Mouse (Mus musculus): ENCODE measurements at regions not wholly inside any gene's neighbourhood (a gene's known extent, or its start where the extent isn't known, plus 50 kb on each side); places are given as distances from the start of the nearest gene placed in this dataset.

- 71% methylated on average over 5 of the region's 5 CpGs for WGBS (ENCODE audit: insufficient replicate concordance)
These were observed 214.5 kb upstream of the Acvr2a start for GRCm38 (mm10) chr2:48599367-48599766.

GRCm38 (mm10) chr2:48601855-48602254 is 212.1 kb upstream of the Acvr2a start:
- H3K4me2 ChIP-seq (ENCODE audit: low read depth, low read length) = no peak overlapping the region
- no peak overlapping the region for H3K27ac ChIP-seq (ENCODE audit: low read length)
- no peak for ATAC-seq (ENCODE audit: low read depth)
- H3K27me3 ChIP-seq (ENCODE audit: control insufficient read depth, insufficient read depth, low read depth, low read length) = no peaks in the 10 kb centered on the region
- H3K4me3 ChIP-seq (ENCODE audit: low read depth, low read length) = no peak overlapping the region
- H3K9me3 ChIP-seq (replicated peaks; ENCODE audit: control insufficient read depth, low read length) = no peaks in the 10 kb centered on the region
- H3K36me3 ChIP-seq (ENCODE audit: control insufficient read depth, insufficient read depth) = no peaks in the 10 kb centered on the region
- no peak overlapping the region for H3K9ac ChIP-seq (ENCODE audit: low read depth, low read length)
- 67% methylated on average over 8 of the region's 8 CpGs for WGBS (ENCODE audit: insufficient replicate concordance)
- no peaks in the 10 kb centered on the region for H3K4me1 ChIP-seq (ENCODE audit: control insufficient read depth, low read depth, low read length)

More at GRCm38 (mm10) chr2:48599367-48599766, 214.5 kb upstream of the Acvr2a start:
- no peak for ATAC-seq (ENCODE audit: low read depth)
- H3K27me3 ChIP-seq (ENCODE audit: control insufficient read depth, insufficient read depth, low read depth, low read length) = no peaks in the 10 kb centered on the region
- H3K4me2 ChIP-seq (ENCODE audit: low read depth, low read length) = no peak overlapping the region
- no peak overlapping the region for H3K9ac ChIP-seq (ENCODE audit: low read depth, low read length)
- H3K4me3 ChIP-seq (ENCODE audit: low read depth, low read length) = no peak overlapping the region
- H3K27ac ChIP-seq (ENCODE audit: low read length) = no peak overlapping the region
- H3K36me3 ChIP-seq (ENCODE audit: control insufficient read depth, insufficient read depth) = no peaks in the 10 kb centered on the region
- no peaks in the 10 kb centered on the region for H3K9me3 ChIP-seq (replicated peaks; ENCODE audit: control insufficient read depth, low read length)
- no peaks in the 10 kb centered on the region for H3K4me1 ChIP-seq (ENCODE audit: control insufficient read depth, low read depth, low read length)

- H3K27ac ChIP-seq (ENCODE audit: low read length) = no peak overlapping the region
- WGBS (ENCODE audit: insufficient replicate concordance) = 59% methylated on average over 3 of the region's 3 CpGs
- no peaks in the 10 kb centered on the region for H3K36me3 ChIP-seq (ENCODE audit: control insufficient read depth, insufficient read depth)
- H3K9ac ChIP-seq (ENCODE audit: low read depth, low read length) = no peak overlapping the region
- H3K4me1 ChIP-seq (ENCODE audit: control insufficient read depth, low read depth, low read length) = no peaks in the 10 kb centered on the region
- H3K4me3 ChIP-seq (ENCODE audit: low read depth, low read length) = no peak overlapping the region
- ATAC-seq (ENCODE audit: low read depth) = no peak
- H3K4me2 ChIP-seq (ENCODE audit: low read depth, low read length) = no peak overlapping the region
- H3K27me3 ChIP-seq (ENCODE audit: control insufficient read depth, insufficient read depth, low read depth, low read length) = no peaks in the 10 kb centered on the region
- H3K9me3 ChIP-seq (replicated peaks; ENCODE audit: control insufficient read depth, low read length) = no peaks in the 10 kb centered on the region
These were observed 204.4 kb upstream of the Acvr2a start for GRCm38 (mm10) chr2:48609466-48609865.

- 57% methylated on average over 3 of the region's 3 CpGs for WGBS (ENCODE audit: insufficient replicate concordance)
- Histone ChIP-seq H3K4me3 (ENCODE audit: low read depth, low read length) (no peak overlapping the region), H3K27me3 (ENCODE audit: control insufficient read depth, insufficient read depth, low read depth, low read length) (no peaks in the 10 kb centered on the region), H3K9me3 (replicated peaks; ENCODE audit: control insufficient read depth, low read length) (no peaks in the 10 kb centered on the region), H3K27ac (ENCODE audit: low read length) (no peak overlapping the region), H3K9ac (ENCODE audit: low read depth, low read length) (no peak overlapping the region), H3K4me2 (ENCODE audit: low read depth, low read length) (no peak overlapping the region), H3K36me3 (ENCODE audit: control insufficient read depth, insufficient read depth) (no peaks in the 10 kb centered on the region), H3K4me1 (ENCODE audit: control insufficient read depth, low read depth, low read length) (no peaks in the 10 kb centered on the region)
- ATAC-seq (ENCODE audit: low read depth) = no peak
These were observed 201.7 kb upstream of the Acvr2a start for GRCm38 (mm10) chr2:48612251-48612650.

- 14% methylated on average over 3 of the region's 3 CpGs for WGBS (ENCODE audit: insufficient replicate concordance)
- no peaks in the 10 kb centered on the region for H3K36me3 ChIP-seq (ENCODE audit: control insufficient read depth, insufficient read depth)
- no peak overlapping the region for H3K9ac ChIP-seq (ENCODE audit: low read depth, low read length)
- no peaks in the 10 kb centered on the region for H3K4me1 ChIP-seq (ENCODE audit: control insufficient read depth, low read depth, low read length)
- no peak overlapping the region for H3K4me3 ChIP-seq (ENCODE audit: low read depth, low read length)
- H3K9me3 ChIP-seq (replicated peaks; ENCODE audit: control insufficient read depth, low read length) = no peaks in the 10 kb centered on the region
- H3K4me2 ChIP-seq (ENCODE audit: low read depth, low read length) = no peak overlapping the region
- no peak for ATAC-seq (ENCODE audit: low read depth)
- no peaks in the 10 kb centered on the region for H3K27me3 ChIP-seq (ENCODE audit: control insufficient read depth, insufficient read depth, low read depth, low read length)
- H3K27ac ChIP-seq (ENCODE audit: low read length) = no peak overlapping the region
These were observed 196.7 kb upstream of the Acvr2a start for GRCm38 (mm10) chr2:48617141-48617699.

- no peak for ATAC-seq (ENCODE audit: low read depth)
- Histone ChIP-seq H3K9ac (ENCODE audit: low read depth, low read length) (no peak overlapping the region), H3K27me3 (ENCODE audit: control insufficient read depth, insufficient read depth, low read depth, low read length) (no peaks in the 10 kb centered on the region), H3K4me3 (ENCODE audit: low read depth, low read length) (no peak overlapping the region), H3K27ac (ENCODE audit: low read length) (no peak overlapping the region), H3K9me3 (replicated peaks; ENCODE audit: control insufficient read depth, low read length) (no peaks in the 10 kb centered on the region), H3K4me1 (ENCODE audit: control insufficient read depth, low read depth, low read length) (no peaks in the 10 kb centered on the region), H3K4me2 (ENCODE audit: low read depth, low read length) (no peak overlapping the region), H3K36me3 (ENCODE audit: control insufficient read depth, insufficient read depth) (no peaks in the 10 kb centered on the region)
- WGBS (ENCODE audit: insufficient replicate concordance) = 39% methylated on average over 5 of the region's 5 CpGs
These were observed 194.9 kb upstream of the Acvr2a start for GRCm38 (mm10) chr2:48619042-48619441.

GRCm38 (mm10) chr2:48620815-48621214 is 193.1 kb upstream of the Acvr2a start:
- H3K27ac ChIP-seq (ENCODE audit: low read length) = no peak overlapping the region
- H3K4me2 ChIP-seq (ENCODE audit: low read depth, low read length) = no peak overlapping the region
- no peaks in the 10 kb centered on the region for H3K9me3 ChIP-seq (replicated peaks; ENCODE audit: control insufficient read depth, low read length)
- no peaks in the 10 kb centered on the region for H3K36me3 ChIP-seq (ENCODE audit: control insufficient read depth, insufficient read depth)
- no peak for ATAC-seq (ENCODE audit: low read depth)
- H3K4me1 ChIP-seq (ENCODE audit: control insufficient read depth, low read depth, low read length) = no peaks in the 10 kb centered on the region
- no peak overlapping the region for H3K4me3 ChIP-seq (ENCODE audit: low read depth, low read length)
- H3K9ac ChIP-seq (ENCODE audit: low read depth, low read length) = no peak overlapping the region
- H3K27me3 ChIP-seq (ENCODE audit: control insufficient read depth, insufficient read depth, low read depth, low read length) = no peaks in the 10 kb centered on the region
- 38% methylated on average over 3 of the region's 3 CpGs for whole genome bisulfite sequencing (ENCODE audit: insufficient replicate concordance)

GRCm38 (mm10) chr2:48622316-48622715 is 191.6 kb upstream of the Acvr2a start:
- 55% methylated on average over 1 of the region's 1 CpGs for WGBS (ENCODE audit: insufficient replicate concordance)
- H3K4me3 ChIP-seq (ENCODE audit: low read depth, low read length) = no peak overlapping the region
- H3K9me3 ChIP-seq (replicated peaks; ENCODE audit: control insufficient read depth, low read length) = no peaks in the 10 kb centered on the region
- H3K27me3 ChIP-seq (ENCODE audit: control insufficient read depth, insufficient read depth, low read depth, low read length) = no peaks in the 10 kb centered on the region
- no peak overlapping the region for H3K4me2 ChIP-seq (ENCODE audit: low read depth, low read length)
- H3K9ac ChIP-seq (ENCODE audit: low read depth, low read length) = no peak overlapping the region
- H3K27ac ChIP-seq (ENCODE audit: low read length) = no peak overlapping the region
- H3K4me1 ChIP-seq (ENCODE audit: control insufficient read depth, low read depth, low read length) = no peaks in the 10 kb centered on the region
- ATAC-seq (ENCODE audit: low read depth) = no peak
- H3K36me3 ChIP-seq (ENCODE audit: control insufficient read depth, insufficient read depth) = no peaks in the 10 kb centered on the region

GRCm38 (mm10) chr2:48624040-48624439 is 189.9 kb upstream of the Acvr2a start:
- Histone ChIP-seq H3K27ac (ENCODE audit: low read length) (no peak overlapping the region), H3K9ac (ENCODE audit: low read depth, low read length) (no peak overlapping the region), H3K4me2 (ENCODE audit: low read depth, low read length) (no peak overlapping the region), H3K4me3 (ENCODE audit: low read depth, low read length) (no peak overlapping the region), H3K27me3 (ENCODE audit: control insufficient read depth, insufficient read depth, low read depth, low read length) (no peaks in the 10 kb centered on the region), H3K9me3 (replicated peaks; ENCODE audit: control insufficient read depth, low read length) (no peaks in the 10 kb centered on the region), H3K4me1 (ENCODE audit: control insufficient read depth, low read depth, low read length) (no peaks in the 10 kb centered on the region), H3K36me3 (ENCODE audit: control insufficient read depth, insufficient read depth) (no peaks in the 10 kb centered on the region)
- WGBS (ENCODE audit: insufficient replicate concordance) = 56% methylated on average over 6 of the region's 6 CpGs
- no peak for ATAC-seq (ENCODE audit: low read depth)

Measured in liver, embryonic 16.5 days (tissue).